Mouse (Mus musculus): ENCODE measurements at regions not wholly inside any gene's neighbourhood (a gene's known extent, or its start where the extent isn't known, plus 50 kb on each side); places are given as distances from the start of the nearest gene placed in this dataset.

- H3K27ac ChIP-seq = no peak overlapping the region
- H3K4me3 ChIP-seq (replicated peaks) = no peak overlapping the region
- H3K4me2 ChIP-seq = no peak overlapping the region
- WGBS (ENCODE audit: insufficient replicate concordance) = 62% methylated on average over 4 of the region's 4 CpGs
- ATAC-seq (ENCODE audit: low read depth) = no peak
- no peak for DNase-seq
- H3K9ac ChIP-seq = no peak overlapping the region
- H3K4me1 ChIP-seq (replicated peaks) = no peaks in the 10 kb centered on the region
- H3K36me3 ChIP-seq = no peaks in the 10 kb centered on the region
- no peaks in the 10 kb centered on the region for H3K27me3 ChIP-seq
- H3K9me3 ChIP-seq (replicated peaks) = no peaks in the 10 kb centered on the region
Measured at GRCm38 (mm10) chr1:61050346-61050745, 72.6 kb downstream of the Icos start.

GRCm38 (mm10) chr1:61053676-61054075 is 75.9 kb downstream of the Icos start:
- no peak overlapping the region for H3K4me3 ChIP-seq (replicated peaks)
- WGBS (ENCODE audit: insufficient replicate concordance) = 43% methylated on average over 1 of the region's 1 CpGs
- no peaks in the 10 kb centered on the region for H3K36me3 ChIP-seq
- no peaks in the 10 kb centered on the region for H3K4me1 ChIP-seq (replicated peaks)
- no peak overlapping the region for H3K27ac ChIP-seq
- H3K9me3 ChIP-seq (replicated peaks) = no peaks in the 10 kb centered on the region
- DNase-seq (no peak), ATAC-seq (ENCODE audit: low read depth) (no peak)
- no peak overlapping the region for H3K9ac ChIP-seq
- no peak overlapping the region for H3K4me2 ChIP-seq
- H3K27me3 ChIP-seq = no peaks in the 10 kb centered on the region

- H3K4me3 ChIP-seq (replicated peaks) = no peak overlapping the region
- DNase-seq = no peak
- H3K4me1 ChIP-seq (replicated peaks) = no peaks in the 10 kb centered on the region
- H3K27me3 ChIP-seq = no peaks in the 10 kb centered on the region
- no peak for ATAC-seq (ENCODE audit: low read depth)
- H3K27ac ChIP-seq = no peak overlapping the region
- H3K36me3 ChIP-seq = no peaks in the 10 kb centered on the region
- H3K9ac ChIP-seq = no peak overlapping the region
- 65% methylated on average over 6 of the region's 6 CpGs for WGBS (ENCODE audit: insufficient replicate concordance)
- no peaks in the 10 kb centered on the region for H3K9me3 ChIP-seq (replicated peaks)
- no peak overlapping the region for H3K4me2 ChIP-seq
Measured at GRCm38 (mm10) chr1:61054391-61054790, 76.7 kb downstream of the Icos start.

GRCm38 (mm10) chr1:61055176-61055575 is 77.4 kb downstream of the Icos start:
- no peak overlapping the region for H3K27ac ChIP-seq
- 6% methylated on average over 8 of the region's 8 CpGs for WGBS (ENCODE audit: insufficient replicate concordance)
- H3K36me3 ChIP-seq = no peaks in the 10 kb centered on the region
- no peaks in the 10 kb centered on the region for H3K27me3 ChIP-seq
- ATAC-seq (ENCODE audit: low read depth) (no peak), DNase-seq (no peak)
- H3K9me3 ChIP-seq (replicated peaks) = no peaks in the 10 kb centered on the region
- no peak overlapping the region for H3K9ac ChIP-seq
- no peaks in the 10 kb centered on the region for H3K4me1 ChIP-seq (replicated peaks)
- no peak overlapping the region for H3K4me2 ChIP-seq
- no peak overlapping the region for H3K4me3 ChIP-seq (replicated peaks)

- Histone ChIP-seq H3K4me2 (no peak overlapping the region), H3K27ac (no peak overlapping the region), H3K27me3 (no peaks in the 10 kb centered on the region), H3K9me3 (replicated peaks) (no peaks in the 10 kb centered on the region), H3K4me3 (replicated peaks) (no peak overlapping the region), H3K4me1 (replicated peaks) (no peaks in the 10 kb centered on the region), H3K36me3 (no peaks in the 10 kb centered on the region), H3K9ac (no peak overlapping the region)
- ATAC-seq (ENCODE audit: low read depth) (no peak), DNase-seq (no peak)
- WGBS (ENCODE audit: insufficient replicate concordance) = 63% methylated on average over 11 of the region's 11 CpGs
Measured at GRCm38 (mm10) chr1:61059910-61060536, 82.3 kb downstream of the Icos start.

GRCm38 (mm10) chr1:61061892-61062460 is 84.2 kb downstream of the Icos start:
- no peak overlapping the region for H3K4me3 ChIP-seq (replicated peaks)
- no peak overlapping the region for H3K27ac ChIP-seq
- 58% methylated on average over 3 of the region's 3 CpGs for WGBS (ENCODE audit: insufficient replicate concordance)
- no peaks in the 10 kb centered on the region for H3K36me3 ChIP-seq
- no peak for DNase-seq
- H3K27me3 ChIP-seq = no peaks in the 10 kb centered on the region
- no peak overlapping the region for H3K4me2 ChIP-seq
- H3K4me1 ChIP-seq (replicated peaks) = no peaks in the 10 kb centered on the region
- H3K9ac ChIP-seq = no peak overlapping the region
- no peaks in the 10 kb centered on the region for H3K9me3 ChIP-seq (replicated peaks)
- no peak for ATAC-seq (ENCODE audit: low read depth)

GRCm38 (mm10) chr1:61068112-61068511 is 90.4 kb downstream of the Icos start:
- ATAC-seq (ENCODE audit: low read depth) (no peak), DNase-seq (no peak)
- no peaks in the 10 kb centered on the region for H3K27me3 ChIP-seq
- no peak overlapping the region for H3K4me2 ChIP-seq
- no peak overlapping the region for H3K4me3 ChIP-seq (replicated peaks)
- no peak overlapping the region for H3K9ac ChIP-seq
- H3K9me3 ChIP-seq (replicated peaks) = no peaks in the 10 kb centered on the region
- H3K4me1 ChIP-seq (replicated peaks) = no peaks in the 10 kb centered on the region
- H3K27ac ChIP-seq = no peak overlapping the region
- 64% methylated on average over 6 of the region's 6 CpGs for WGBS (ENCODE audit: insufficient replicate concordance)
- no peaks in the 10 kb centered on the region for H3K36me3 ChIP-seq

- no peak overlapping the region for H3K27ac ChIP-seq
- ATAC-seq (ENCODE audit: low read depth) = no peak
- no peak overlapping the region for H3K4me2 ChIP-seq
- DNase-seq = no peak
- H3K9me3 ChIP-seq (replicated peaks) = no peaks in the 10 kb centered on the region
- H3K4me3 ChIP-seq (replicated peaks) = no peak overlapping the region
- no peaks in the 10 kb centered on the region for H3K27me3 ChIP-seq
- H3K4me1 ChIP-seq (replicated peaks) = no peaks in the 10 kb centered on the region
- H3K36me3 ChIP-seq = no peaks in the 10 kb centered on the region
- H3K9ac ChIP-seq = no peak overlapping the region
- 68% methylated on average over 2 of the region's 2 CpGs for WGBS (ENCODE audit: insufficient replicate concordance)
Measured at GRCm38 (mm10) chr1:61074127-61074526, 96.4 kb downstream of the Icos start.

- ATAC-seq (ENCODE audit: low read depth) = no peak
Measured at GRCm38 (mm10) chr1:61075335-61075734, 97.6 kb downstream of the Icos start.

GRCm38 (mm10) chr1:61084732-61085131 is 107.0 kb downstream of the Icos start:
- Histone ChIP-seq H3K9ac (no peak overlapping the region), H3K4me2 (no peak overlapping the region), H3K27ac (no peak overlapping the region), H3K4me3 (replicated peaks) (no peak overlapping the region), H3K4me1 (replicated peaks) (no peaks in the 10 kb centered on the region), H3K36me3 (no peaks in the 10 kb centered on the region), H3K9me3 (replicated peaks) (no peaks in the 10 kb centered on the region), H3K27me3 (no peaks in the 10 kb centered on the region)
- DNase-seq = no peak
- ATAC-seq (ENCODE audit: low read depth) = no peak

More at GRCm38 (mm10) chr1:61075335-61075734, 97.6 kb downstream of the Icos start:
- H3K36me3 ChIP-seq = no peaks in the 10 kb centered on the region
- no peak for DNase-seq
- no peaks in the 10 kb centered on the region for H3K9me3 ChIP-seq (replicated peaks)
- H3K4me1 ChIP-seq (replicated peaks) = no peaks in the 10 kb centered on the region
- no peak overlapping the region for H3K9ac ChIP-seq
- H3K27ac ChIP-seq = no peak overlapping the region
- WGBS (ENCODE audit: insufficient replicate concordance) = 63% methylated on average over 1 of the region's 1 CpGs
- H3K4me3 ChIP-seq (replicated peaks) = no peak overlapping the region
- no peaks in the 10 kb centered on the region for H3K27me3 ChIP-seq
- no peak overlapping the region for H3K4me2 ChIP-seq

GRCm38 (mm10) chr1:61086811-61087210 is 109.1 kb downstream of the Icos start:
- H3K4me3 ChIP-seq (replicated peaks) = no peak overlapping the region
- ATAC-seq (ENCODE audit: low read depth) (no peak), DNase-seq (no peak)
- no peak overlapping the region for H3K9ac ChIP-seq
- no peak overlapping the region for H3K27ac ChIP-seq
- 67% methylated on average over 5 of the region's 5 CpGs for WGBS (ENCODE audit: insufficient replicate concordance)
- no peaks in the 10 kb centered on the region for H3K9me3 ChIP-seq (replicated peaks)
- H3K27me3 ChIP-seq = no peaks in the 10 kb centered on the region
- no peak overlapping the region for H3K4me2 ChIP-seq
- H3K36me3 ChIP-seq = no peaks in the 10 kb centered on the region
- no peaks in the 10 kb centered on the region for H3K4me1 ChIP-seq (replicated peaks)

- ATAC-seq (ENCODE audit: low read depth) = no peak
- WGBS (ENCODE audit: insufficient replicate concordance) = 43% methylated on average over 1 of the region's 1 CpGs
- H3K9ac ChIP-seq = no peak overlapping the region
- H3K4me3 ChIP-seq (replicated peaks) = no peak overlapping the region
- H3K36me3 ChIP-seq = no peaks in the 10 kb centered on the region
- no peak overlapping the region for H3K4me2 ChIP-seq
- DNase-seq = no peak
- no peaks in the 10 kb centered on the region for H3K9me3 ChIP-seq (replicated peaks)
- H3K27ac ChIP-seq = no peak overlapping the region
- no peaks in the 10 kb centered on the region for H3K27me3 ChIP-seq
- no peaks in the 10 kb centered on the region for H3K4me1 ChIP-seq (replicated peaks)
Measured at GRCm38 (mm10) chr1:61090801-61091200, 113.1 kb downstream of the Icos start.
